Mouse (Mus musculus) midbrain, embryonic 16.5 days (tissue): ENCODE data around the gene Wfdc12. TPM values are rescaled to one million over a fixed set of nuclear protein-coding genes. Genes with fewer than 3 reads are reported as not detected.

Experiments
- ATAC-seq: fragments of 200-750 bp; cut with Nextera tagmentation; 2 replicates; pipeline ENCODE4 v1.8.0; 2017; ENCODE audit warnings: moderate TSS enrichment
- H3K27ac ChIP-seq: fragments of 300-500 bp; sonication (generic); 2 replicates; pipeline ENCODE4 v1.5.1; 2014; ENCODE audit warnings: mild to moderate bottlenecking, low read length, mixed read lengths
- H3K27me3 ChIP-seq: fragments of 300-500 bp; sonication (generic); 2 replicates; pipeline ENCODE4 v1.6.1; 2014; ENCODE audit warnings: low read depth, low read length, mixed read lengths; ENCODE audit not compliant: control insufficient read depth, insufficient read depth
- H3K36me3 ChIP-seq: fragments of 300-500 bp; sonication (generic); 2 replicates; pipeline ENCODE4 v1.6.1; 2014; ENCODE audit warnings: mild to moderate bottlenecking, low read length, moderate library complexity, mixed read lengths; ENCODE audit not compliant: control insufficient read depth, insufficient read depth
- H3K4me1 ChIP-seq: fragments of 300-500 bp; sonication (generic); 2 replicates; pipeline ENCODE4 v1.6.1; 2014; ENCODE audit warnings: mild to moderate bottlenecking, low read length, mixed read lengths; ENCODE audit not compliant: control insufficient read depth, insufficient read depth
- H3K4me2 ChIP-seq: fragments of 300-500 bp; sonication (generic); 2 replicates; pipeline ENCODE4 v1.6.1; 2014; ENCODE audit warnings: mild to moderate bottlenecking, low read length, mixed read lengths
- H3K4me3 ChIP-seq: fragments of 300-500 bp; sonication (generic); 2 replicates; pipeline ENCODE4 v1.5.1; 2014; ENCODE audit warnings: low read depth, mild to moderate bottlenecking, low read length, moderate library complexity, mixed read lengths
- H3K9ac ChIP-seq: fragments of 300-500 bp; sonication (generic); 2 replicates; pipeline ENCODE4 v1.6.1; 2014; ENCODE audit warnings: low read depth, low read length, mixed read lengths
- H3K9me3 ChIP-seq: fragments of 300-500 bp; sonication (generic); replicated peaks from 2 replicates; pipeline ENCODE4 v1.6.1; 2014; ENCODE audit warnings: mild to moderate bottlenecking, low read length, mixed read lengths; ENCODE audit not compliant: control insufficient read depth, poor library complexity, severe bottlenecking
- WGBS: fragments of 180-500 bp; shearing (Covaris S2); extraction: QIAGEN DNeasy Blood & Tissue Kit; methylation state at CpG from one replicate; pipeline ENCODE4 v1.1.7; 2014; 5-methylcytosine and 5-hydroxymethylcytosine counted together
- polyA plus RNA-seq: library from polyadenylated mRNA; unstranded; fragments of >200 nt; fragmentation: Nextera tagmentation; extraction: Ambion mirVana; gene quantifications from 2 replicates; pipeline ENCODE4 v1.2.1, GENCODE M21; 2015

Wfdc12 gene
- polyA plus RNA-seq: not detected in 2 replicates

GRCm38 (mm10) chr2:164190576-164190975 lies at the start of gene Wfdc12:
Gene Wfdc12 (minus strand): TSS chr2:164190608.
- Histone ChIP-seq H3K27ac (no peak within 1 kb of the TSS), H3K4me3 (no peak within 1 kb of the TSS), H3K27me3 (no peaks in the 10 kb centered on the region), H3K36me3 (no peaks in the 10 kb centered on the region), H3K4me2 (no peak within 1 kb of the TSS), H3K4me1 (no peaks in the 10 kb centered on the region), H3K9me3 (no peaks in the 10 kb centered on the region; the same call in 1 of the 2 replicates), H3K9ac (no peak within 1 kb of the TSS)
- 85% methylated on average over 6 of the region's 6 CpGs for WGBS
- ATAC-seq: no peak

GRCm38 (mm10) chr2:164238366-164238765 lies 48.0 kb upstream of the Wfdc12 start, which contains the start of gene Svs2:
Gene Svs2 (minus strand): TSS chr2:164238466.
- no peak within 1 kb of the TSS for H3K4me3 ChIP-seq
- H3K36me3 ChIP-seq: no peaks in the 10 kb centered on the region
- no peak within 1 kb of the TSS for H3K27ac ChIP-seq
- no peak within 1 kb of the TSS for H3K4me2 ChIP-seq
- no peak for ATAC-seq
- no peak within 1 kb of the TSS for H3K9ac ChIP-seq
- no peaks in the 10 kb centered on the region for H3K27me3 ChIP-seq
- H3K9me3 ChIP-seq: no peaks in the 10 kb centered on the region
- whole genome bisulfite sequencing: 88% methylated on average over 3 of the region's 3 CpGs
- H3K4me1 ChIP-seq: no peaks in the 10 kb centered on the region

- Histone ChIP-seq H3K4me2 (no peak overlapping the region), H3K4me3 (no peak overlapping the region), H3K9ac (no peak overlapping the region), H3K27me3 (no peaks in the 10 kb centered on the region), H3K36me3 (no peaks in the 10 kb centered on the region), H3K4me1 (no peaks in the 10 kb centered on the region), H3K9me3 (no peaks in the 10 kb centered on the region), H3K27ac (no peak overlapping the region)
- WGBS: 88% methylated on average over 8 of the region's 8 CpGs
- ATAC-seq: no peak
These were observed 42.3 kb upstream of the Wfdc12 start for GRCm38 (mm10) chr2:164232671-164233070.

GRCm38 (mm10) chr2:164228361-164229070 lies 38.1 kb upstream of the Wfdc12 start:
- Histone ChIP-seq H3K9me3 (no peaks in the 10 kb centered on the region), H3K36me3 (no peaks in the 10 kb centered on the region), H3K9ac (no peak overlapping the region), H3K4me3 (no peak overlapping the region), H3K4me1 (no peaks in the 10 kb centered on the region), H3K4me2 (no peak overlapping the region), H3K27me3 (no peaks in the 10 kb centered on the region), H3K27ac (no peak overlapping the region)
- WGBS: 82% methylated on average over 8 of the region's 8 CpGs
- ATAC-seq: no peak

- Histone ChIP-seq H3K4me1 (no peaks in the 10 kb centered on the region), H3K9ac (no peak within 1 kb of the TSS), H3K4me3 (no peak within 1 kb of the TSS), H3K36me3 (no peaks in the 10 kb centered on the region), H3K27ac (no peak within 1 kb of the TSS), H3K27me3 (no peaks in the 10 kb centered on the region), H3K4me2 (no peak within 1 kb of the TSS), H3K9me3 (no peaks in the 10 kb centered on the region)
- WGBS: 87% methylated on average over 11 of the region's 11 CpGs
- ATAC-seq: no peak
These were observed 31.1 kb upstream of the Wfdc12 start, which contains the start of gene Wfdc15b for GRCm38 (mm10) chr2:164221522-164221921. Gene Wfdc15b (minus strand): TSS chr2:164221660.

- no peak overlapping the region for H3K9ac ChIP-seq
- 88% methylated on average over 9 of the region's 9 CpGs for WGBS
These were observed 28.9 kb upstream of the Wfdc12 start for GRCm38 (mm10) chr2:164219295-164219694.

GRCm38 (mm10) chr2:164212711-164213110 lies 22.3 kb upstream of the Wfdc12 start:
- Histone ChIP-seq H3K27ac (no peak overlapping the region), H3K4me1 (no peaks in the 10 kb centered on the region), H3K9ac (no peak overlapping the region), H3K4me2 (no peak overlapping the region), H3K9me3 (no peaks in the 10 kb centered on the region), H3K36me3 (no peaks in the 10 kb centered on the region), H3K4me3 (no peak overlapping the region), H3K27me3 (no peaks in the 10 kb centered on the region)
- WGBS: 79% methylated on average over 5 of the region's 5 CpGs
- ATAC-seq: no peak

More at GRCm38 (mm10) chr2:164219295-164219694, 28.9 kb upstream of the Wfdc12 start:
- Histone ChIP-seq H3K27me3 (no peaks in the 10 kb centered on the region), H3K4me2 (no peak overlapping the region), H3K36me3 (no peaks in the 10 kb centered on the region), H3K9me3 (no peaks in the 10 kb centered on the region), H3K27ac (no peak overlapping the region), H3K4me1 (no peaks in the 10 kb centered on the region), H3K4me3 (no peak overlapping the region)
- ATAC-seq: no peak

GRCm38 (mm10) chr2:164210892-164211291 lies 20.5 kb upstream of the Wfdc12 start:
- Histone ChIP-seq H3K27ac (no peak overlapping the region), H3K4me2 (no peak overlapping the region), H3K4me3 (no peak overlapping the region), H3K4me1 (no peaks in the 10 kb centered on the region), H3K27me3 (no peaks in the 10 kb centered on the region), H3K9me3 (no peaks in the 10 kb centered on the region), H3K9ac (no peak overlapping the region), H3K36me3 (no peaks in the 10 kb centered on the region)
- ATAC-seq: no peak
- 91% methylated on average over 4 of the region's 4 CpGs for WGBS

- 87% methylated on average over 4 of the region's 4 CpGs for WGBS
- Histone ChIP-seq H3K9ac (no peak overlapping the region), H3K4me3 (no peak overlapping the region), H3K36me3 (no peaks in the 10 kb centered on the region), H3K27ac (no peak overlapping the region), H3K27me3 (no peaks in the 10 kb centered on the region), H3K9me3 (no peaks in the 10 kb centered on the region), H3K4me1 (no peaks in the 10 kb centered on the region), H3K4me2 (no peak overlapping the region)
- no peak for ATAC-seq
These were observed 16.3 kb upstream of the Wfdc12 start for GRCm38 (mm10) chr2:164206676-164207075.
